Mouse (Mus musculus) hindbrain, embryonic 15.5 days (tissue): ENCODE results near the gene Nup88. TPM values are rescaled to one million over a fixed set of nuclear protein-coding genes. Genes with fewer than 3 reads are reported as not detected.

ENCODE experiments used
- ATAC-seq: fragments of 200-750 bp; cut with Nextera tagmentation; 2 replicates; pipeline ENCODE4 v1.8.0; 2017; ENCODE audit warnings: low read depth, moderate number of reproducible peaks, moderate TSS enrichment; ENCODE audit not compliant: low FRiP score
- H3K27ac ChIP-seq: fragments of 300-500 bp; sonication (generic); replicated peaks from 2 replicates; pipeline ENCODE4 v1.5.1; 2015; ENCODE audit warnings: mild to moderate bottlenecking, inconsistent platforms
- H3K27me3 ChIP-seq: fragments of 300-500 bp; sonication (generic); 2 replicates; pipeline ENCODE4 v1.6.1; 2015; ENCODE audit warnings: control low read depth, inconsistent platforms
- H3K36me3 ChIP-seq: fragments of 300-500 bp; sonication (generic); 2 replicates; pipeline ENCODE4 v1.6.1; 2015; ENCODE audit warnings: control low read depth, inconsistent platforms
- H3K4me1 ChIP-seq: fragments of 300-500 bp; sonication (generic); replicated peaks from 2 replicates; pipeline ENCODE4 v1.6.1; 2015; ENCODE audit warnings: control low read depth, inconsistent platforms
- H3K4me2 ChIP-seq: fragments of 300-500 bp; sonication (generic); 2 replicates; pipeline ENCODE4 v1.6.1; 2015; ENCODE audit warnings: moderate library complexity, mild to moderate bottlenecking, inconsistent platforms
- H3K4me3 ChIP-seq: fragments of 300-500 bp; sonication (generic); 2 replicates; pipeline ENCODE4 v1.5.1; 2015; ENCODE audit warnings: mild to moderate bottlenecking, inconsistent platforms
- H3K9ac ChIP-seq: fragments of 300-500 bp; sonication (generic); 2 replicates; pipeline ENCODE4 v1.6.1; 2015; ENCODE audit warnings: inconsistent platforms
- H3K9me3 ChIP-seq: fragments of 300-500 bp; sonication (generic); 2 replicates; pipeline ENCODE4 v1.6.1; 2016; ENCODE audit warnings: control low read depth, inconsistent platforms
- WGBS: fragments of 180-500 bp; shearing (Covaris S2); methylation state at CpG from one replicate; pipeline ENCODE4 v1.1.7; 2015; 5-methylcytosine and 5-hydroxymethylcytosine counted together
- polyA plus RNA-seq: library from polyadenylated mRNA; unstranded; fragments of >200 nt; fragmentation: Nextera tagmentation; extraction: Ambion mirVana; gene quantifications from 2 replicates; pipeline ENCODE4 v1.2.1, GENCODE M21; 2015

Gene Nup88
- polyA plus RNA-seq, 1 experiment from 2014 or later: 117 TPM

DNA sequence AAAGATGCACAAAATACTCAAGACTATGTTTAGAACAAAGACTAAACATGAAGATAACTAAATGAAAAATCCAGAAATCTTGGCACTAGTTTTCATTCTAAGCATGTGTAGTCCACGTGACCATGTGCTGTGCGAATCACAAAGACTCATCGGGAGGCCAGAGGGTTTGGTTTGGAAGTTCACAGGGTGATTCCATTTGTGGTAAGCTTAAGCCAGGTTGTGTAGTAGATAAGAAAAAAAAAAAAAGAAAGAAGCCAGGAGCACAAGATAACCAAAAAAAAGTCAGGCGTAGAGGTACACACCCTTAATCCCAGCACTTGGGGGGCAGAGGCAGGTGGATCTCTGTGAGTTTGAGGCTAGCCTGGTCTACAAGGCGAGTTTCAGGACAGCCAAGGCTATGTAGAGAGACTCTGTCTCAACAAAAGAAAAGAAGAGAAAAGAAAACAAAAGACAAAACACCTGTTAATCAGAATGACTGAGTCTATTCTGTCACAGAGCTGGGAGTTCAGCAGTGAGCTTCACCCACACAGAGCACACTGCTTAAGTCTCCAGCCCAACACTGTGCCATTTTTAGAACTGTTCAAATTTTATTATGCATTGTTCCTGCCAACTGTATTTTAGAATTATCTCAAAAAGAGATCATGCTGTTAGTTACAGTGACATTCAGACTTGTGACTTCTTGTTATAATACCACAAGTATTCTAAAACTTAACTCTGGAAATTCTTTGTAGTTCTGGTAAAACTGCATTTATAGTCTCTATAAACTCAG lies 8.8 kb downstream of the Nup88 start:
- no peaks in the 10 kb centered on the region for H3K27me3 ChIP-seq
- 92% methylated on average over 5 of the region's 5 CpGs for WGBS
- H3K9ac ChIP-seq: no peak overlapping the region
- H3K4me3 ChIP-seq: no peak overlapping the region
- no peak overlapping the region for H3K27ac ChIP-seq
- no peak overlapping the region for H3K4me2 ChIP-seq
- peaks cover 86% of the 10 kb centered on the region for H3K36me3 ChIP-seq
- H3K4me1 ChIP-seq: no peaks in the 10 kb centered on the region
- ATAC-seq: no peak
- H3K9me3 ChIP-seq: no peaks in the 10 kb centered on the region

- no peak overlapping the region for H3K9ac ChIP-seq
- H3K27ac ChIP-seq: no peak overlapping the region
- no peak overlapping the region for H3K4me3 ChIP-seq
- no peaks in the 10 kb centered on the region for H3K9me3 ChIP-seq
- H3K36me3 ChIP-seq: peaks cover 90% of the 10 kb centered on the region
- H3K4me2 ChIP-seq: no peak overlapping the region
- H3K27me3 ChIP-seq: no peaks in the 10 kb centered on the region
- H3K4me1 ChIP-seq: no peaks in the 10 kb centered on the region
- 93% methylated on average over 4 of the region's 4 CpGs for WGBS
- ATAC-seq: no peak
These were observed 15.1 kb downstream of the Nup88 start for GRCm38 (mm10) chr11:70954711-70955110.

GRCm38 (mm10) chr11:70944935-70945817 lies 24.6 kb downstream of the Nup88 start:
- peaks cover 90% of the 10 kb centered on the region for H3K36me3 ChIP-seq
- no peak overlapping the region for H3K9ac ChIP-seq
- 93% methylated on average over 4 of the region's 4 CpGs for WGBS
- H3K4me3 ChIP-seq: no peak overlapping the region
- no peaks in the 10 kb centered on the region for H3K27me3 ChIP-seq
- ATAC-seq: no peak
- H3K4me1 ChIP-seq: no peaks in the 10 kb centered on the region
- H3K27ac ChIP-seq: no peak overlapping the region
- H3K4me2 ChIP-seq: no peak overlapping the region
- no peaks in the 10 kb centered on the region for H3K9me3 ChIP-seq

DNA sequence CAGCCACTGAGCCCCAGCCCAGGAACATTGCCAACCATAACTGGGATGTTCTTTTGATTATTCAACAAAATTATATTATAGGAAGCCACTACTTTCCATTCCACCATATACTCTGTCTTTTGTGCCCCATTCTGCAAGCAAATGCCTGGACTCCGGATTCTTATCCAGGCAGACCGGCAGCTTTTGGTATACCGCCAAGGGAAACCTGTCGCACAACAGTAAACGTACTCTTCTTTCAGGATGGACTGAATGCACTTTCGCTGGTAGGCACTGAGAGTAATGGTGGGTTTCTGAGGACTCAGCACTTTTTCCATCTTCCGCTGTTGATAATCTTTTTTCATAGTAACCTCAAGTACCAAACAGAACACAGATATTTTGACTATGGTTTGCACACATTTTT lies 26.1 kb downstream of the Nup88 start:
- Histone ChIP-seq H3K9me3 (no peaks in the 10 kb centered on the region), H3K27me3 (no peaks in the 10 kb centered on the region), H3K36me3 (peaks cover 90% of the 10 kb centered on the region), H3K9ac (no peak overlapping the region), H3K4me2 (no peak overlapping the region), H3K27ac (no peak overlapping the region), H3K4me1 (no peaks in the 10 kb centered on the region), H3K4me3 (no peak overlapping the region)
- no peak for ATAC-seq
- 85% methylated on average over 7 of the region's 7 CpGs for WGBS

DNA sequence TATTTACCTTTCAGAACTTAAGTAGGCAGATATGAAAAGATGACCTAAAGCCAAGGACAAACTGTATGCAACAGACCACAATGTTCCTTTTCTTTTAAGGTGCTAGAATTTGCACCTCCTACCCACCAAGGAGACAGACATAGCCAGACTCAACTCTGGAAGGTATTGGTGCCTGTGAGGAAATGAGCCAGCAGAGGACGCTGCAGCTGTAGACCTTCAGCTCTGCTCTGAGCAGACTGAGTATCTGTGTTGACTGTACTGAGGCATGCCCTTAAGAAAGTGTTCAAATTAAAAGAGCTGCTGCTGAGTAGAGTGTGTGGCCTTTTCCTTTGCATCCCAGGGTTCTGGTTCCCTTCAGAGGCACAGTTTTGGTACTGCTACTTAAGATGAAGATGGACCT lies 27.2 kb downstream of the Nup88 start:
- Histone ChIP-seq H3K9ac (no peak overlapping the region), H3K4me2 (no peak overlapping the region), H3K4me1 (no peaks in the 10 kb centered on the region), H3K27me3 (no peaks in the 10 kb centered on the region), H3K4me3 (no peak overlapping the region), H3K36me3 (peaks cover 89% of the 10 kb centered on the region), H3K27ac (no peak overlapping the region), H3K9me3 (no peaks in the 10 kb centered on the region)
- no peak for ATAC-seq
- 84% methylated on average over 1 of the region's 1 CpGs for WGBS

GRCm38 (mm10) chr11:70935316-70935715 lies 34.5 kb downstream of the Nup88 start:
- WGBS: 91% methylated on average over 7 of the region's 7 CpGs
- no peak for ATAC-seq
- H3K4me3 ChIP-seq: no peak overlapping the region
- H3K9me3 ChIP-seq: no peaks in the 10 kb centered on the region
- H3K36me3 ChIP-seq: peaks cover 58% of the 10 kb centered on the region
- H3K4me2 ChIP-seq: no peak overlapping the region
- H3K4me1 ChIP-seq: no peaks in the 10 kb centered on the region
- H3K27me3 ChIP-seq: no peaks in the 10 kb centered on the region
- no peak overlapping the region for H3K27ac ChIP-seq
- H3K9ac ChIP-seq: no peak overlapping the region

DNA sequence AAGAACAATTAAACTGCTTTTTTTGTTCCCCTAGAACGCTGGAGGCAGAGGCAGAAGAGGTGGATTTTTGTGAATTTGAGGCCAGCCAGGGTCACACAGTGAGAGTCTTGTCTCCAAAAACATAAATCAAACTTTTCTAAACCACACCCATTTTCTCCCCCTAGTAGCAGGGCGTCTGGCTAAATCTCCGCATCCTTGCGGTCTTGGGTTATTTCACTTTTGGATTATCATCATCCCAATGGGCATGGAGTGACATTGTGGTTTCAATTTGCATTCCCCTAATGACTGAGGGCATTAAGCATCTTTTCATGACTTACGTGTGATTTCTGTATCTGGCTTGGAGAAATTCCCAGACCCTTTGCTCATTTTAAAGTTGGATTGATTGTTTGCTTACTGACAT lies 38.3 kb downstream of the Nup88 start:
- WGBS: 77% methylated on average over 5 of the region's 5 CpGs
- Histone ChIP-seq H3K4me3 (no peak overlapping the region), H3K9ac (no peak overlapping the region), H3K27me3 (no peaks in the 10 kb centered on the region), H3K27ac (no peak overlapping the region), H3K36me3 (peaks cover 46% of the 10 kb centered on the region), H3K4me1 (no peaks in the 10 kb centered on the region), H3K9me3 (no peaks in the 10 kb centered on the region), H3K4me2 (no peak overlapping the region)
- ATAC-seq: no peak

DNA sequence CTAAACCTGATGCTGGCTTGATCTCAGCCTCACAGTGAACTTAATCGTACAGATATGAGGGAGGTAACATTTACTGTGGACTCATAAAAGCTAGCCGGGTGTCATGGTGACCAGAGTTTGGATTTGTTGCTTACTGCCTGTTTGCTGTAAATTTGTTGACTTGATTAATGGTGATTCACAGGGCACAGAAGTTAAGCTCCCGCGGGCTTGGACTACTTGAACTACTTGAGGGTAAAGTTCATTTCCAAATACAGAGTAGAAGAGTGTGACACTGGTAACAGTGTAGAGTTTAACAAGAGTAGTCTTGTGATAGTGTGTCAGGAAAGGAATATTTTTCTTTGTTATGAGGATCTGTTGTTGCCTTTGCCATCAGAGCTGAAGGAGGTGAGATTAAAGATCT lies 50.2 kb downstream of the Nup88 start:
- no peak for ATAC-seq

GRCm38 (mm10) chr11:70917896-70918295 lies 51.9 kb downstream of the Nup88 start:
- H3K4me3 ChIP-seq: no peak overlapping the region
- H3K9me3 ChIP-seq: no peaks in the 10 kb centered on the region
- 93% methylated on average over 2 of the region's 2 CpGs for WGBS
- H3K4me1 ChIP-seq: no peaks in the 10 kb centered on the region
- no peak overlapping the region for H3K27ac ChIP-seq
- no peaks in the 10 kb centered on the region for H3K27me3 ChIP-seq
- no peak overlapping the region for H3K4me2 ChIP-seq
- no peak for ATAC-seq
- peaks cover 32% of the 10 kb centered on the region for H3K36me3 ChIP-seq
- no peak overlapping the region for H3K9ac ChIP-seq

More for the DNA sequence above, 50.2 kb downstream of the Nup88 start:
- H3K4me1 ChIP-seq: no peaks in the 10 kb centered on the region
- no peaks in the 10 kb centered on the region for H3K27me3 ChIP-seq
- 98% methylated on average over 4 of the region's 4 CpGs for WGBS
- H3K9ac ChIP-seq: no peak overlapping the region
- H3K9me3 ChIP-seq: no peaks in the 10 kb centered on the region
- H3K4me2 ChIP-seq: no peak overlapping the region
- no peak overlapping the region for H3K27ac ChIP-seq
- H3K36me3 ChIP-seq: peaks cover 44% of the 10 kb centered on the region
- H3K4me3 ChIP-seq: no peak overlapping the region

DNA sequence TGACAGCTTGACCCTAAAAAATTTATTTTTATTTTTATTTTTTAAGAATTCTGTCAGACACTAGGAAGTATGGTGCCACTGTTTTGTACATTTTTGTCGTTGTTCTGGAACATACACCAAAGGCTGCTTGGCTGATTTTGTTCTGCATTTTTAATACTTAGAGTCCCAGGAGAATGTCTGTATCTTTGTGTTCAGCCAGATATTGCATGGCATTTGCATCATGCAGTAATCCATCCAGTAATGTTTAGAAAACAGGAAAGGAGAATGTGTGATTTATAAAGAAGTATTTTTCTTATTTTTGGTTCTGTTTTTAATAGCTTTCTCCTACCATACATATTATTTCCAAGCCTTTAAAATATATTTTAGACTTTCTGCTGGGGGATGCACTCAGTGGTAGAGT lies 57.9 kb downstream of the Nup88 start:
- no peaks in the 10 kb centered on the region for H3K9me3 ChIP-seq
- no peaks in the 10 kb centered on the region for H3K27me3 ChIP-seq
- peaks cover 32% of the 10 kb centered on the region for H3K36me3 ChIP-seq
- H3K4me3 ChIP-seq: no peak overlapping the region
- no peak for ATAC-seq
- no peak overlapping the region for H3K4me2 ChIP-seq
- no peak overlapping the region for H3K9ac ChIP-seq
- WGBS: 88% methylated on average over 1 of the region's 1 CpGs
- H3K27ac ChIP-seq: no peak overlapping the region
- H3K4me1 ChIP-seq: no peaks in the 10 kb centered on the region

DNA sequence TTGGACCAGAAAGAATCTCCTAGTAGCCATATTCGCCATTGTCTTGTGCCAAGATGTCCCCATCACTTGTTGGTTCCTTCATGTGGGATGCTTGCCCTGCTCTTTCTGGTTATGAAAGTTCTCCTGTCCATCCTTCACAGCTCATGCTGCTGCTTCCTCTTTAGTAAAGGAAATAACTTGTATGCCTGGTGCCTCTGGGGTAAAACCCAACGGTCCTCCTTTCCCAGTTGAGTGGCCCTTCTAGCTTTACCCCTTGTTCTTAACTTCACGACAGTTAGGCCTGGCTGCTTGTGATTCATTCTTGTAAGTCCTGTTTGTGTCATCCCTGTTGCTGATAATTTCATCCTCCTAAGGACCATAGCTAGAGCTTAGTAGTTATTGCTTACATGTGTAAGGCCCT lies 58.5 kb downstream of the Nup88 start:
- Histone ChIP-seq H3K27ac (no peak overlapping the region), H3K4me2 (no peak overlapping the region), H3K36me3 (peaks cover 32% of the 10 kb centered on the region), H3K4me3 (no peak overlapping the region), H3K9ac (no peak overlapping the region), H3K9me3 (no peaks in the 10 kb centered on the region), H3K27me3 (no peaks in the 10 kb centered on the region), H3K4me1 (no peaks in the 10 kb centered on the region)
- no peak for ATAC-seq
- WGBS: 98% methylated on average over 3 of the region's 3 CpGs

- no peak overlapping the region for H3K4me3 ChIP-seq
- no peak overlapping the region for H3K27ac ChIP-seq
- H3K9ac ChIP-seq: no peak overlapping the region
- H3K4me2 ChIP-seq: no peak overlapping the region
- no peak for ATAC-seq
- H3K9me3 ChIP-seq: no peaks in the 10 kb centered on the region
- 91% methylated on average over 3 of the region's 3 CpGs for WGBS
- H3K27me3 ChIP-seq: no peaks in the 10 kb centered on the region
- H3K36me3 ChIP-seq: peaks cover 39% of the 10 kb centered on the region
- H3K4me1 ChIP-seq: no peaks in the 10 kb centered on the region
These were observed 63.1 kb downstream of the Nup88 start for GRCm38 (mm10) chr11:70906681-70907080.
